Mouse (Mus musculus) lung, embryonic 14.5 days (tissue): ENCODE results near the gene Phospho1. TPM values are rescaled to one million over a fixed set of nuclear protein-coding genes. Genes with fewer than 3 reads are reported as not detected.

Source experiments
- ATAC-seq: fragments of 200-750 bp; cut with Nextera tagmentation; 2 replicates; pipeline ENCODE4 v1.8.0; 2017; ENCODE audit warnings: mild to moderate bottlenecking, moderate TSS enrichment, moderate library complexity; ENCODE audit not compliant: insufficient read depth
- DNase-seq: peaks from one replicate; pipeline ENCODE4 v3.0.0-alpha.2; 2015
- H3K27ac ChIP-seq: fragments of 300-500 bp; sonication (generic); 2 replicates; pipeline ENCODE4 v1.5.1; 2014; ENCODE audit warnings: low read depth, mild to moderate bottlenecking, moderate library complexity
- H3K27me3 ChIP-seq: fragments of 300-500 bp; sonication (generic); 2 replicates; pipeline ENCODE4 v1.6.1; 2014; ENCODE audit warnings: low read length, control low read depth; ENCODE audit not compliant: insufficient read depth
- H3K36me3 ChIP-seq: fragments of 300-500 bp; sonication (generic); 2 replicates; pipeline ENCODE4 v1.6.1; 2014; ENCODE audit warnings: control low read depth; ENCODE audit not compliant: insufficient read depth
- H3K4me1 ChIP-seq: fragments of 300-500 bp; sonication (generic); 2 replicates; pipeline ENCODE4 v1.6.1; 2014; ENCODE audit warnings: antibody characterized with exemption, control low read depth; ENCODE audit not compliant: insufficient read depth
- H3K4me2 ChIP-seq: fragments of 300-500 bp; sonication (generic); 2 replicates; pipeline ENCODE4 v1.6.1; 2014; ENCODE audit warnings: mild to moderate bottlenecking
- H3K4me3 ChIP-seq: fragments of 300-500 bp; sonication (generic); 2 replicates; pipeline ENCODE4 v1.5.1; 2014; ENCODE audit warnings: low read depth, low read length
- H3K9ac ChIP-seq: fragments of 300-500 bp; sonication (generic); 2 replicates; pipeline ENCODE4 v1.6.1; 2014
- H3K9me3 ChIP-seq: fragments of 300-500 bp; sonication (generic); 2 replicates; pipeline ENCODE4 v1.6.1; 2016; ENCODE audit warnings: low read depth, low read length, control low read depth
- CTCF ChIP-seq: IDR thresholded peaks from 2 replicates; pipeline ENCODE4 v1.5.1; 2016; ENCODE audit warnings: antibody characterized with exemption, low read depth
- WGBS: fragments of 180-500 bp; shearing (Covaris S2); extraction: QIAGEN DNeasy Blood & Tissue Kit; methylation state at CpG from one replicate; pipeline ENCODE4 v1.1.7; 2014; 5-methylcytosine and 5-hydroxymethylcytosine counted together
- polyA plus RNA-seq: library from polyadenylated mRNA; unstranded; fragments of >200 nt; fragmentation: Nextera tagmentation; extraction: Ambion mirVana; gene quantifications from 2 replicates; pipeline ENCODE4 v1.2.1, GENCODE M21; 2014

Gene Phospho1
- polyA plus RNA-seq, 1 experiment from 2014 or later, result not detected

DNA sequence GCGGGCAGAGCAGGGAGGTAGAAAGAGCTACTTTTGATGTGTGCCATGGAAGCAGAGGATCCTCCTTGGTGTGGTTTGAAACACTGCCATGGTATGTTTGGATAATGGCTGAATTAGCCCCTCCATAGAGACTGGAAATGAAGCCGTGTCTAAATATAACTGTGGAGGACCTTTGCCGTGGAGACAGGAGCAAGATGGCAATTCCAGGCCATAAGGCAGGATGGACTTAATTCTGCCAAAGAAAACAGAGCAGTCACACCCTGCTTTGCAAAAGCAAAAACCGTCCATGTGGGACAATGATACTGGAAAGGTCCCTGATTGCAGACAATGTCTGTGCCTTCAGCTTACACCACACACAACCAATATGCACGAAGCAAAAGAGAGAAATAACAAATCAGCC is 30.1 kb upstream of the Phospho1 start:
- no peak overlapping the region for H3K27ac ChIP-seq
- H3K4me1 ChIP-seq, result peaks cover 3% of the 10 kb centered on the region; the same call in 1 of the 2 replicates
- H3K27me3 ChIP-seq, result peaks cover 14% of the 10 kb centered on the region
- TF ChIP-seq CTCF, result no peak
- ATAC-seq (no peak), DNase-seq (no peak)
- no peak overlapping the region for H3K4me3 ChIP-seq
- WGBS, result 53% methylated on average over 5 of the region's 5 CpGs
- no peaks in the 10 kb centered on the region for H3K36me3 ChIP-seq
- H3K9ac ChIP-seq, result no peak overlapping the region
- H3K4me2 ChIP-seq, result no peak overlapping the region
- H3K9me3 ChIP-seq, result no peaks in the 10 kb centered on the region

- no peaks in the 10 kb centered on the region for H3K36me3 ChIP-seq
- H3K27me3 ChIP-seq, result peaks cover 14% of the 10 kb centered on the region
- no peak overlapping the region for H3K4me2 ChIP-seq
- no peak overlapping the region for H3K27ac ChIP-seq
- WGBS, result 60% methylated on average over 5 of the region's 5 CpGs
- no peak for DNase-seq
- no peak for ATAC-seq
- no peak overlapping the region for H3K9ac ChIP-seq
- H3K4me3 ChIP-seq, result no peak overlapping the region
- no peaks in the 10 kb centered on the region for H3K9me3 ChIP-seq
- no peak for TF ChIP-seq CTCF
- peaks cover 3% of the 10 kb centered on the region; the same call in 1 of the 2 replicates for H3K4me1 ChIP-seq
Observed at GRCm38 (mm10) chr11:95795582-95795981, 28.7 kb upstream of the Phospho1 start.

DNA sequence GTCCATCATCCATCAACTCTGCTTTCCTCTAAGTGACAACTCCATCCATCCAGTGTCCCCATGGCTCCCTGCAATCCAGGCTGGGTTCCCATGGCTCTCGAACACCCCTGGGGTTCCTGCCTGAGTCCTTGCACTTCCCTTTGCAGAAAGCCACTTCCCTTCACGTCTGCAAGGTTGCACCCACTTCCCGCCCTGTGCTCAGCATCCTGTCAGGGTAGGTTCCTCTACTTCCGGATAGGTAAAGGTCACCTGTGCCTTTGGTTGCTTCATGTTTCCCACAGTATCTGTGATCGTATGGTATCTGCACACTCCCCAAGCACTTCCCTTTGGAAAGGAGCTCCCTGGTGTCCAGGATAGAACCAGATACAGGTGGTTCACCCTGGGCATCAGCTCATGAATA is 19.3 kb upstream of the Phospho1 start:
- Histone ChIP-seq H3K9me3 (no peaks in the 10 kb centered on the region), H3K4me3 (no peak overlapping the region), H3K4me1 (no peaks in the 10 kb centered on the region), H3K9ac (no peak overlapping the region), H3K27me3 (no peaks in the 10 kb centered on the region), H3K4me2 (no peak overlapping the region), H3K27ac (no peak overlapping the region), H3K36me3 (no peaks in the 10 kb centered on the region)
- DNase-seq, result no peak
- no peak for TF ChIP-seq CTCF
- no peak for ATAC-seq
- 55% methylated on average over 5 of the region's 5 CpGs for WGBS

GRCm38 (mm10) chr11:95805527-95805926 is 18.8 kb upstream of the Phospho1 start:
- TF ChIP-seq CTCF, result no peak
- Histone ChIP-seq H3K27ac (no peak overlapping the region), H3K9ac (no peak overlapping the region), H3K36me3 (no peaks in the 10 kb centered on the region), H3K9me3 (no peaks in the 10 kb centered on the region), H3K4me1 (no peaks in the 10 kb centered on the region), H3K4me2 (no peak overlapping the region), H3K27me3 (no peaks in the 10 kb centered on the region), H3K4me3 (no peak overlapping the region)
- ATAC-seq (no peak), DNase-seq (no peak)
- WGBS, result 24% methylated on average over 3 of the region's 3 CpGs

GRCm38 (mm10) chr11:95807884-95808283 is 16.4 kb upstream of the Phospho1 start:
- ATAC-seq, result no peak
- TF ChIP-seq CTCF, result no peak
- Histone ChIP-seq H3K9ac (no peak overlapping the region), H3K27ac (peak overlapping the region; percentile 54; the same call in 1 of the 2 replicates), H3K36me3 (no peaks in the 10 kb centered on the region), H3K27me3 (no peaks in the 10 kb centered on the region), H3K4me3 (no peak overlapping the region), H3K4me2 (no peak overlapping the region), H3K9me3 (no peaks in the 10 kb centered on the region), H3K4me1 (no peaks in the 10 kb centered on the region)
- WGBS, result 91% methylated on average over 5 of the region's 5 CpGs
- no peak for DNase-seq

DNA sequence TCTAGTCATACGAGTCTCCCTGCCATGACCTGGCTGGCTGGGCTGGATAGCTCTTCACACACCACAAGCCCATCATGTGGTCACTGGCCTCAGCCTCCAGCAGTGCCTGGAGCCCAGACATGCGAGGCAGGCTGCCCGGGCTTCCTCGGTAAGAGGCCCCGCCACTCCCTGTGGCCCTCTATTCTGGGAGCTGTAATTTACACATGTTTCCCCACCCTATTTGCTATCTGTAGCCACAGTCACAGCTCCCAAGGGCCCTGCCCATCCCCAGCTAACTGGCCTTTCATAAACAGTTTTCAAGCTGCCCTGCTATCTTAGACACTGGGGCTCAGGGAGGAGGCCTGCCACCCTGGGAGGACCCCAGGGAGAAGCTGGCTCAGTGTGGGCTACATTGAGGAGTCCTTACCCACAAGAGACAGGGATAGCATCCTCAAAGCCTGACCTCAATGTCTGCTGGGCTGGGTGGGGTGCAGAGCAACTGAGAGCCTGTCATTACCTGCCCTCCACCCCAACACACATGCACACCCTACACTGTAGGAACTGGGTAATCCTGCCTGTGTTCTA is 15.8 kb upstream of the Phospho1 start:
- Histone ChIP-seq H3K9ac (no peak overlapping the region), H3K27me3 (no peaks in the 10 kb centered on the region), H3K4me2 (no peak overlapping the region), H3K36me3 (no peaks in the 10 kb centered on the region), H3K9me3 (no peaks in the 10 kb centered on the region), H3K4me1 (no peaks in the 10 kb centered on the region), H3K27ac (peak overlapping the region; percentile 54; the same call in 1 of the 2 replicates), H3K4me3 (no peak overlapping the region)
- no peak for TF ChIP-seq CTCF
- DNase-seq, result no peak
- WGBS, result 72% methylated on average over 5 of the region's 5 CpGs
- peak; percentile 56 for ATAC-seq

DNA sequence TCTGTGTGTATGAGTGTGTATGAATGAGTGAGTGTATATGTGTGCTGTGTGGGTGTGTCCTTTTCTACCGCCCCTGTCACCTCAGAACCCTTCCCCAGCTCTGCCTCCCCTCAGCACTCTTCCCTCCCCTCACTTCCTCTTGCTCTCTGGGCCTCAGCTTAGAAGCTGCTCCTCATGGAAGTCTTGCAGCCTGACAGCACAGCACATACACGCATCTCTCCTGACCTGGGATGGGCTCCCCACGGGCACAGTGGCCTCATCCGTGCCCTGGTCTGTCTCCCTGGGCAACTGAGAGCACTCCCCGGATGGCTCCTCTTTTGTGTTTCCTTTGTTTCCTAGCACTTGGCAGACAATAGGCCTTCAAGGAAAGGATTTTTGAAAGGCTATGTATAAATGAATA is 14.7 kb upstream of the Phospho1 start:
- H3K9ac ChIP-seq, result no peak overlapping the region
- no peak overlapping the region for H3K4me3 ChIP-seq
- no peak for ATAC-seq
- WGBS, result 46% methylated on average over 5 of the region's 5 CpGs
- H3K9me3 ChIP-seq, result no peaks in the 10 kb centered on the region
- H3K36me3 ChIP-seq, result no peaks in the 10 kb centered on the region
- H3K27me3 ChIP-seq, result no peaks in the 10 kb centered on the region
- no peak overlapping the region for H3K27ac ChIP-seq
- H3K4me2 ChIP-seq, result no peak overlapping the region
- no peak for TF ChIP-seq CTCF
- no peak for DNase-seq
- H3K4me1 ChIP-seq, result no peaks in the 10 kb centered on the region
